Mouse (Mus musculus): ENCODE results near the gene Ptpn7. TPM values are rescaled to one million over a fixed set of nuclear protein-coding genes. Genes with fewer than 3 reads are reported as not detected.
A peak's percentile ranks its signal among the peaks of the same experiment; 100 is the strongest.

The Ptpn7 gene
- polyA plus RNA-seq, 1 experiment from 2014 or later = 1.3 TPM

- Histone ChIP-seq H3K4me1 (peaks cover 68% of the 10 kb centered on the region), H3K4me3 (no peak overlapping the region), H3K9me3 (no peaks in the 10 kb centered on the region), H3K36me3 (replicated peaks) (no peaks in the 10 kb centered on the region), H3K27ac (replicated peaks) (no peak overlapping the region), H3K27me3 (replicated peaks; ENCODE audit: low read depth, poor library complexity, severe bottlenecking) (peaks cover 43% of the 10 kb centered on the region)
- no peak for DNase-seq (ENCODE audit: low spot score)
- 66% methylated on average over 2 of the region's 2 CpGs for WGBS
Observed at GRCm38 (mm10) chr1:135130376-135131018, 2.0 kb upstream of the Ptpn7 start.

DNA sequence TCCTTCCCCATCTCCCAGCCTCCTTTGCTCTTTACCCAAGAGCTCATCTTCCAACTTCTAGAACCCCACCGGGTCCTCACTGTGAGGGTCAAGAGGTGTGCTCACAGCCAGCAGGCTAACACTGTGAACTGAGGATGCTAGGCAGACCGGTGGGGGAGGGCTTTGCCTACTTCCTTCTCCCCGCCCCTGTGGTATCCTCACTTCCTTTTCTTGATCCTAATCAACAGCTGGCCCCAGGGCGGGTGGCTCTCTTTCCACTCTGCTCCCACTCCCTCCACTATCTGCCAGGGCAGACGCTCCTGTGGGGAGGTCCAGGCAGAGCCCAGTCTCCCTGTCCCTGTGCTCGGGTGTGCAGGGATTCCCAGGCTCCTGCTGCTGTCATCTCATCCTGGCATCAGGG is 1.5 kb upstream of the Ptpn7 start:
- H3K4me1 ChIP-seq = peaks cover 64% of the 10 kb centered on the region
- H3K27me3 ChIP-seq (replicated peaks; ENCODE audit: low read depth, poor library complexity, severe bottlenecking) = peaks cover 41% of the 10 kb centered on the region
- WGBS = 31% methylated on average over 6 of the region's 6 CpGs
- H3K9me3 ChIP-seq = no peaks in the 10 kb centered on the region
- DNase-seq (ENCODE audit: low spot score) = no peak
- peak overlapping the region; percentile 25 for H3K27ac ChIP-seq (replicated peaks)
- H3K4me3 ChIP-seq = no peak overlapping the region
- H3K36me3 ChIP-seq (replicated peaks) = no peaks in the 10 kb centered on the region

DNA sequence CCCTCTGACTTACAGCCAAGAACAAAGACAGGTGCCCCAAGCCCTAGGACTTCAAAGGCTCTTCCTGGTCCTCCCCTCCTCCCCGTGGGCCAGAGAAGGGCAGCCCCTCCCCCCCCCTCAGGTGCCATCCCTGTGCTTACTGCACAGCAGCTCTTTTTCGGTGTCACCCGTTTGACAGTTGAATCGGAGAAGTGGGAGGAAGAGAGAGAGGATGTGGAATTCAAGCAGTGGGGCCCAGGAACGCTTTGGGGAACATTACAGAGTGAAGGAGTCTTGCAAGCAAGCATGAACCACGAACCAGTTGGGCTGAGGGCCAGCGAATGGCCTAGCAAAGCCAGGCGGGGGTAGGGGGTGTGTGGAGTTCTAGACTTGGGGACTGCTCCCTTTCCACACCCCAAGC is 940 bp upstream of the Ptpn7 start:
- Histone ChIP-seq H3K4me3 (no peak overlapping the region), H3K4me1 (peaks cover 59% of the 10 kb centered on the region), H3K27ac (replicated peaks) (peak overlapping the region; percentile 25), H3K9me3 (no peaks in the 10 kb centered on the region), H3K36me3 (replicated peaks) (no peaks in the 10 kb centered on the region), H3K27me3 (replicated peaks; ENCODE audit: low read depth, poor library complexity, severe bottlenecking) (peaks cover 41% of the 10 kb centered on the region)
- 67% methylated on average over 8 of the region's 8 CpGs for WGBS
- no peak for DNase-seq (ENCODE audit: low spot score)

GRCm38 (mm10) chr1:135132893-135133369 is 431 bp downstream of the Ptpn7 start:
- DNase-seq (ENCODE audit: low spot score) = no peak
- 83% methylated on average over 9 of the region's 9 CpGs for WGBS
- Histone ChIP-seq H3K4me1 (peaks cover 45% of the 10 kb centered on the region), H3K36me3 (replicated peaks) (no peaks in the 10 kb centered on the region), H3K27ac (replicated peaks) (peak overlapping the region; percentile 25; the same call in 1 of the 2 replicates), H3K9me3 (no peaks in the 10 kb centered on the region), H3K4me3 (no peak overlapping the region), H3K27me3 (replicated peaks; ENCODE audit: low read depth, poor library complexity, severe bottlenecking) (peaks cover 29% of the 10 kb centered on the region)

- H3K36me3 ChIP-seq (replicated peaks) = no peaks in the 10 kb centered on the region
- 79% methylated on average over 10 of the region's 10 CpGs for WGBS
- H3K27me3 ChIP-seq (replicated peaks; ENCODE audit: low read depth, poor library complexity, severe bottlenecking) = peaks cover 20% of the 10 kb centered on the region
- H3K27ac ChIP-seq (replicated peaks) = no peak overlapping the region
- H3K4me1 ChIP-seq = peaks cover 41% of the 10 kb centered on the region
- no peaks in the 10 kb centered on the region for H3K9me3 ChIP-seq
- H3K4me3 ChIP-seq = no peak overlapping the region
- DNase-seq (ENCODE audit: low spot score) = no peak
Observed at GRCm38 (mm10) chr1:135133678-135134435, 1.4 kb downstream of the Ptpn7 start.

DNA sequence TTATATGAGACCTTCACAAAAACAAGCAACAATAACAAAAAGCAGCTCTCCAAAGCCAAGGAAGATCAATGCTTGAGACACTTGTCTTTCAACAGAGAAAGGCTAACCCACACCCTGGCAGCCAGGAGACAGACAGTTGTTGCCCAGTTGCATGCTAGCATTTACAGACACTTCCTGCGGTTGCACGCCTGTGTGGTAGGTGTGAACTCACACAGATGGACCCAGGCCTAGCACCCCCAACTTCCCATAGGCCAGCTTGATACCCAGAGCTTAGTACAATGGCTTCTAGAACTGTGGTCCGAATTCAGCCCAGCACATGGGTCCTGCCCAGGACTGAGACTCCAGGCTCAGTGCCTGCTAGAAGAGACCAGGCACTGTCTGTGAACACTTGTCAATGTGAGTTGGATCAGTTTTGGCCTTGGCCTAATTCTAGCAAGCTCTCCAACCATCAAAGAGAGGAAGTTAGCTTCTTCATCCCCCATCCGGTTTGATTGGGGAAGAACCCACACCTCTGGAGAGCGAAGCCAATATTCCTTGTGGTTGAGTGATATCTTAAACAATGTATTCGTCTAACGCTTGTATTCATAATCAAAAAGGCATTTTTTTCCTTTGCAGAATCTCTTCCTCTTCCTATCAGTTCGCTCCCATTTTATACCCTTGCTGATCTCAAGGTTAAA is 2.7 kb downstream of the Ptpn7 start:
- H3K4me3 ChIP-seq = no peak overlapping the region
- no peak overlapping the region for H3K27ac ChIP-seq (replicated peaks)
- no peaks in the 10 kb centered on the region for H3K9me3 ChIP-seq
- peaks cover 27% of the 10 kb centered on the region for H3K4me1 ChIP-seq
- WGBS = 90% methylated on average over 8 of the region's 8 CpGs
- no peak for DNase-seq (ENCODE audit: low spot score)
- H3K27me3 ChIP-seq (replicated peaks; ENCODE audit: low read depth, poor library complexity, severe bottlenecking) = peaks cover 7% of the 10 kb centered on the region
- no peaks in the 10 kb centered on the region for H3K36me3 ChIP-seq (replicated peaks)

- no peaks in the 10 kb centered on the region for H3K36me3 ChIP-seq (replicated peaks)
- WGBS = 18% methylated on average over 1 of the region's 1 CpGs
- no peak overlapping the region for H3K27ac ChIP-seq (replicated peaks)
- H3K4me1 ChIP-seq = peaks cover 18% of the 10 kb centered on the region
- H3K4me3 ChIP-seq = no peak overlapping the region
- peak; percentile 85 for DNase-seq (ENCODE audit: low spot score)
- H3K27me3 ChIP-seq (replicated peaks; ENCODE audit: low read depth, poor library complexity, severe bottlenecking) = peaks cover 6% of the 10 kb centered on the region
- no peaks in the 10 kb centered on the region for H3K9me3 ChIP-seq
Observed at GRCm38 (mm10) chr1:135136500-135136899, 4.0 kb downstream of the Ptpn7 start.

- 72% methylated on average over 2 of the region's 2 CpGs for WGBS
Observed at GRCm38 (mm10) chr1:135139906-135140305, 7.4 kb downstream of the Ptpn7 start.

DNA sequence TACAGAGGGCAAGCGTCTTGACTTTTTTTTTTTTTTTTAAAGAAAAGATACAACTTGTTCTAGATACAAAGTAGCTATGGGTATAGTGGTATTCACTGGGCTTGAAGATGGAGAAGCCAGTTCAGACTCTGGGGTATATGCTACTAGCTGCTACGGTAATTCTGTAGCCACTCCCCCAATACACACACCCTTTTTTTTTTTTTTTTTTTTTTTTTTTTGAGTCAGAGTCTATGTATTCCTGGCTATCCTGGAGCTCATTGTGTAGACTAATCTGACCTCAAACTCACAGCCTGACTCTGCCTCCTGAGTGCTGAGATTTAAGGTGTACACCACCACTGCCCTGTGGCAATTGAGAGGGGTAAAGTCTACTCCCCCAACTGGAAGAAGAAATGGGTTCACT is 10.0 kb downstream of the Ptpn7 start:
- H3K27ac ChIP-seq (replicated peaks) = no peak overlapping the region
- H3K9me3 ChIP-seq = no peaks in the 10 kb centered on the region
- no peak overlapping the region for H3K4me3 ChIP-seq
- H3K36me3 ChIP-seq (replicated peaks) = no peaks in the 10 kb centered on the region
- WGBS = 82% methylated on average over 2 of the region's 2 CpGs
- peaks cover 15% of the 10 kb centered on the region for H3K4me1 ChIP-seq
- no peak for DNase-seq (ENCODE audit: low spot score)
- peaks cover 33% of the 10 kb centered on the region for H3K27me3 ChIP-seq (replicated peaks; ENCODE audit: low read depth, poor library complexity, severe bottlenecking)

More at GRCm38 (mm10) chr1:135139906-135140305, 7.4 kb downstream of the Ptpn7 start:
- Histone ChIP-seq H3K9me3 (no peaks in the 10 kb centered on the region), H3K4me1 (no peaks in the 10 kb centered on the region), H3K27me3 (replicated peaks; ENCODE audit: low read depth, poor library complexity, severe bottlenecking) (peaks cover 21% of the 10 kb centered on the region), H3K27ac (replicated peaks) (no peak overlapping the region), H3K36me3 (replicated peaks) (no peaks in the 10 kb centered on the region), H3K4me3 (no peak overlapping the region)
- no peak for DNase-seq (ENCODE audit: low spot score)

DNA sequence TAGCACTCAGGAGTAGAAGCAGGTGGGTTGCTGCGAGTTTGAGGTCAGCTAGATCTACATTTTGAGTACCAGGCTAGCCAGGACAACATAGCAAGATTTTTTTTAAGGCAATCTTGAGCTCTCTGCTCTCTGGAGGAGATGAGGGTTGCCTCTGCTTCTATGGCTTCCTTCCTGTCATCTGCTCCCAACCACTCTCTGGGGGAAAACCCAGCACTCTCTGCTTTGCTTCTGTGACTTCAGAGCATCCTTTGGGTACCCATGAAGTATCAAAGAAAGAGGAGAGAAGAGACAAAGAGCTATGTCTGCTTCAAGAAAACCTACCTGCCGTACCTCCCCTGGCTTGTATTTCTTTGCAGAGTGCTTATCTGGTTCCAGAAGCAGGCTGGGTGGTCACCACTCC is 11.4 kb downstream of the Ptpn7 start:
- H3K4me1 ChIP-seq = peaks cover 30% of the 10 kb centered on the region

GRCm38 (mm10) chr1:135146077-135146945 is 13.8 kb downstream of the Ptpn7 start, which contains the start of gene Arl8a:
Arl8a (plus strand) TSS chr1:135146824.
- Histone ChIP-seq H3K27me3 (replicated peaks; ENCODE audit: low read depth, poor library complexity, severe bottlenecking) (peaks cover 33% of the 10 kb centered on the region), H3K27ac (replicated peaks) (peak within 1 kb of the TSS; percentile 94), H3K9me3 (no peaks in the 10 kb centered on the region), H3K36me3 (replicated peaks) (peaks cover 8% of the 10 kb centered on the region), H3K4me1 (peaks cover 35% of the 10 kb centered on the region), H3K4me3 (peak within 1 kb of the TSS; percentile 97)
- DNase-seq (ENCODE audit: low spot score) = peak; percentile 88
- 2% methylated on average over 78 of the region's 78 CpGs for WGBS

More for the DNA sequence above, 11.4 kb downstream of the Ptpn7 start:
- no peak overlapping the region for H3K27ac ChIP-seq (replicated peaks)
- 91% methylated on average over 2 of the region's 2 CpGs for WGBS
- H3K4me3 ChIP-seq = no peak overlapping the region
- H3K9me3 ChIP-seq = no peaks in the 10 kb centered on the region
- no peak for DNase-seq (ENCODE audit: low spot score)
- peaks cover 33% of the 10 kb centered on the region for H3K27me3 ChIP-seq (replicated peaks; ENCODE audit: low read depth, poor library complexity, severe bottlenecking)
- no peaks in the 10 kb centered on the region for H3K36me3 ChIP-seq (replicated peaks)
